In the genomic region with DNA sequence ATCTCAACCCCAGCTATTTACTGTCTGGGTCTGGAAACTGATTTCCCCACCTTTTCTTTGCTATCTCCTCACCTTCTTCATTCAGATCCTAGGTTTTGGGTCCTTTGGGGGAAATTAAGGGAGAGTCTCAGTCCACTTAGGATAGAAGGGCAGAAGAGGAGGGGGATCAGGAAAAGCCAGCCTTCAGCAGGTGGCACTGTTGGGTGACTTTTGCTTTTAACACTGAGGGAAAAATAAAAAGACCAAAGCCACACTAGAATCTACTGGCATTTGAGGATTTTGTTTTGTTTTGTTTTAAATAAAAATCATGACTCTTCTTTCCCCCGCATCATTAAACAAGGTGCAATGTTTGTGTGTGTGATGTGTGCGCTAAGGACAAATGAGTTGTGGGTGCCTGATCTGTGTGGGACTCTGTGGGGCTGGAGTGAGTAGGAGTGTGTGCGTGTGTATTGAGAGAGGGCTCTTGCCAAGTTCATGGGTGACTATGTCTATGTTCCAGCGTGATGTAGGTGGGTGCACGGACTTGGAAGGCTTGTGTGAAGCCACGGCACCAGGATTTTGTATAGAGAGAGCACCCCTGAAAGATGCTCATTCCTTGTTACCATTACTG, we compare ENCODE assay signal across 9 mouse cellular contexts.
DNase-seq lines count a peak whose midpoint lies in the region; ATAC-seq and TF ChIP-seq lines count a peak whose summit lies in the region.
"Had no signal": no experiment of that assay in that cellular context is flagged by ENCODE, and none has a peak within 500 bp of the region (broad histone marks: within the 10 kb centered on the region; RNA-seq: fewer than 3 reads in every experiment).

No protein-coding gene starts in this region.

- DNase-seq in kidney, postnatal 0 days (ENCODE audit: low spot score): peak; percentile 59
- DNase-seq in adrenal gland, postnatal 25 days: peak; percentile 18
- DNase-seq in fibroblast of lung, adult 2 months (ENCODE audit: low read depth): peak; percentile 11
- DNase-seq in thymus, adult 18-20 months: no peak

- no peaks in the 10 kb centered on the region for H3K4me1 ChIP-seq in kidney, postnatal 0 days (replicated peaks; ENCODE audit: insufficient read depth, low read length)
- no peaks in the 10 kb centered on the region for H3K4me1 ChIP-seq in kidney, embryonic 16.5 days (ENCODE audit: insufficient read depth, low read length)
- H3K4me1 ChIP-seq in midbrain, embryonic 12.5 days: peaks cover 47% of the 10 kb centered on the region
- H3K4me1 ChIP-seq: megakaryocyte, embryonic 14.5 days had no signal

- TF ChIP-seq CTCF in kidney, postnatal 0 days (IDR thresholded peaks at IDR 0.05; ENCODE audit: low read depth): peak; percentile 66

- ATAC-seq in kidney, postnatal 0 days (replicated peaks; ENCODE audit: low FRiP score, low read depth): no peak
- no peak for ATAC-seq in kidney, embryonic 16.5 days (ENCODE audit: low FRiP score, low TSS enrichment)
- ATAC-seq in midbrain, embryonic 12.5 days (ENCODE audit: low FRiP score, low read depth): no peak
- no peak for ATAC-seq in erythroblast, adult 5-6 weeks (replicated peaks; ENCODE audit: low FRiP score, poor library complexity, severe bottlenecking)
- ATAC-seq in erythroid progenitor cell, adult 5-6 weeks (replicated peaks; ENCODE audit: low FRiP score, poor library complexity, severe bottlenecking): no peak

- whole genome bisulfite sequencing in kidney, postnatal 0 days: 41% methylated on average over 6 of the region's 6 CpGs
- WGBS in kidney, embryonic 16.5 days: 58% methylated on average over 6 of the region's 6 CpGs
- WGBS in midbrain, embryonic 12.5 days: 89% methylated on average over 6 of the region's 6 CpGs

- H3K36me3 ChIP-seq in kidney, postnatal 0 days (ENCODE audit: insufficient read depth, low read length): no peaks in the 10 kb centered on the region
- no peaks in the 10 kb centered on the region for H3K36me3 ChIP-seq in kidney, embryonic 16.5 days (ENCODE audit: insufficient read depth, low read length)
- no peaks in the 10 kb centered on the region for H3K36me3 ChIP-seq in midbrain, embryonic 12.5 days

- H3K9ac ChIP-seq in kidney, postnatal 0 days (ENCODE audit: low read depth, low read length): no peak overlapping the region
- H3K9ac ChIP-seq in kidney, embryonic 16.5 days (replicated peaks; ENCODE audit: low read length): no peak overlapping the region
- no peak overlapping the region for H3K9ac ChIP-seq in midbrain, embryonic 12.5 days (replicated peaks)

- H3K4me2 ChIP-seq in kidney, postnatal 0 days (ENCODE audit: low read length): no peak overlapping the region
- no peak overlapping the region for H3K4me2 ChIP-seq in kidney, embryonic 16.5 days (replicated peaks; ENCODE audit: low read depth, low read length)
- no peak overlapping the region for H3K4me2 ChIP-seq in midbrain, embryonic 12.5 days (replicated peaks)

- H3K27me3 ChIP-seq in kidney, postnatal 0 days (ENCODE audit: insufficient read depth, low read length): no peaks in the 10 kb centered on the region
- no peaks in the 10 kb centered on the region for H3K27me3 ChIP-seq in kidney, embryonic 16.5 days (ENCODE audit: insufficient read depth, low read length)
- H3K27me3 ChIP-seq in midbrain, embryonic 12.5 days: no peaks in the 10 kb centered on the region

- H3K27ac ChIP-seq in kidney, postnatal 0 days: no peak overlapping the region
- H3K27ac ChIP-seq in kidney, embryonic 16.5 days (ENCODE audit: low read length): no peak overlapping the region
- H3K27ac ChIP-seq in midbrain, embryonic 12.5 days (replicated peaks): 0 out of 2 replicates have a peak overlapping the region, but pooled peaks have one; percentile 25

- no peaks in the 10 kb centered on the region for H3K9me3 ChIP-seq in kidney, postnatal 0 days (replicated peaks; ENCODE audit: low read length)
- H3K9me3 ChIP-seq in kidney, embryonic 16.5 days (ENCODE audit: low read length): no peaks in the 10 kb centered on the region
- no peaks in the 10 kb centered on the region for H3K9me3 ChIP-seq in midbrain, embryonic 12.5 days
- H3K9me3 ChIP-seq: megakaryocyte, embryonic 14.5 days had no signal

- H3K4me3 ChIP-seq in kidney, postnatal 0 days (replicated peaks; ENCODE audit: low read depth, low read length): no peak overlapping the region
- H3K4me3 ChIP-seq in kidney, embryonic 16.5 days (ENCODE audit: low read length): no peak overlapping the region
- H3K4me3 ChIP-seq in midbrain, embryonic 12.5 days: no peak overlapping the region
- H3K4me3 ChIP-seq: megakaryocyte, embryonic 14.5 days had no signal

Comparison
In these comparisons a context has a peak if more than half of its experiments do, and no peak if none do; other contexts are left out.
1. DNase-seq: peak in kidney, postnatal 0 days (single experiment), adrenal gland, postnatal 25 days (single experiment) and fibroblast of lung, adult 2 months (single experiment); none in thymus, adult 18-20 months (0 of 2).